Mouse (Mus musculus): ENCODE measurements around the gene Cdc16. TPM values are rescaled to one million over a fixed set of nuclear protein-coding genes. Genes with fewer than 3 reads are reported as not detected.

Gene Cdc16
- total RNA-seq, 2 experiments from 2014 or later = 62.2 to 63.0 TPM

- DNase-seq = no peak
These were observed 42.1 kb downstream of the Cdc16 start for GRCm38 (mm10) chr8:13799566-13799965.

DNA sequence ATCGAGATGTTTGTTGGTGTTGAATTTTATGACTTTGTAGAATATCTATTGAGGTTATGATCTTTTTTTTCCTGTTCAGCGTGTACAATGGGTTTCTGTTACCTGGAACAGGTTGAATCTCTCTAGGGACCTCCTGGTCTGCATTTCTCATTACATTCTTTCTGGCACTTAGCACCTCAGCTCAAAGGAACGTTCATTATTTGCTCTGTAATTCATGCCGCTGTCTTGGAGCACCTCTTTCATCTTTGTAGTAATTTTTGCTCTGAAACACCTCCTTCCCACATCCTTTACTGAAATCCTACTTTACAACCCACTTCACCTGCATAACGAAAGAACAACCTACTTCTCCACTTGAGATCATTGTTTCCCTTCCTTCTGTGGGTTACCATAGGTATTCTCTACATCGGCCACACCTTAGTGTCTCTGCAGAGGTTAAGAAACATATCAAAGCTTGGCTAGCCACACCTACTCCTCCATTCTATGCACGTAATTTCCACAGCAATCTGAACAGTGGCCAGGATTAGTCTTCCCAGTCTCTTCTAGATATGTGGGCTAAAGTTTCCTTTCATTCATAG lies 71.2 kb downstream of the Cdc16 start:
- no peak for DNase-seq

Other genes starting within 250 kb of the Cdc16 start
- gene 1700029H14Rik, start 195.2 kb upstream of the Cdc16 start, total RNA-seq (2021) = not detected
- 10 to 100 TPM; 34.5 to 64.0 TPM for gene Rasa3, start 80.1 kb upstream of the Cdc16 start, total RNA-seq (2021)
- under 1 TPM in 1 of 2 experiments, not detected in 1; 0.20 TPM for gene Cfap97d2, start 51.8 kb upstream of the Cdc16 start, total RNA-seq (2021)
- gene Upf3a, start 27.9 kb downstream of the Cdc16 start, total RNA-seq (2021) = 10 to 100 TPM; 30.0 to 31.3 TPM
- not detected for gene AF366264, start 80.7 kb downstream of the Cdc16 start, total RNA-seq (2021)
- gene Champ1, start 112.0 kb downstream of the Cdc16 start, total RNA-seq (2021) = 10 to 100 TPM; 23.0 to 25.2 TPM
- gene Coprs, start 132.6 kb downstream of the Cdc16 start, total RNA-seq (2021) = 10 to 100 TPM; 12.9 to 16.3 TPM